Mouse (Mus musculus): ENCODE measurements at regions not wholly inside any gene's neighbourhood (a gene's known extent, or its start where the extent isn't known, plus 50 kb on each side); places are given as distances from the start of the nearest gene placed in this dataset.

- DNase-seq: no peak
These were observed 495.3 kb upstream of the 4930452B06Rik start for GRCm38 (mm10) chr14:9161336-9161735.

GRCm38 (mm10) chr14:9157941-9158340, 491.9 kb upstream of the 4930452B06Rik start:
- no peak for DNase-seq

- no peak for DNase-seq
These were observed 484.8 kb upstream of the 4930452B06Rik start for GRCm38 (mm10) chr14:9150841-9151240.

GRCm38 (mm10) chr14:9146595-9147219, 480.7 kb upstream of the 4930452B06Rik start:
- DNase-seq: no peak

GRCm38 (mm10) chr14:9105708-9106107, 439.7 kb upstream of the 4930452B06Rik start:
- DNase-seq: no peak

GRCm38 (mm10) chr14:9089625-9090326, 423.7 kb upstream of the 4930452B06Rik start:
- DNase-seq: peak in 1 of 2 experiments; percentile 19

- no peak for DNase-seq
These were observed 421.1 kb upstream of the 4930452B06Rik start for GRCm38 (mm10) chr14:9087103-9087502.

GRCm38 (mm10) chr14:9079632-9080031, 413.6 kb upstream of the 4930452B06Rik start:
- DNase-seq: no peak

- DNase-seq: no peak
These were observed 413.0 kb upstream of the 4930452B06Rik start for GRCm38 (mm10) chr14:9079014-9079413.

GRCm38 (mm10) chr14:9071176-9071575, 405.1 kb upstream of the 4930452B06Rik start:
- no peak for DNase-seq

- DNase-seq: no peak
These were observed 394.0 kb upstream of the 4930452B06Rik start for GRCm38 (mm10) chr14:9060058-9060457.

- DNase-seq: no peak
These were observed 362.8 kb upstream of the 4930452B06Rik start for GRCm38 (mm10) chr14:9028811-9029210.

- DNase-seq: no peak
These were observed 349.8 kb upstream of the 4930452B06Rik start for GRCm38 (mm10) chr14:9015826-9016225.

- DNase-seq: no peak
These were observed 337.0 kb upstream of the 4930452B06Rik start for GRCm38 (mm10) chr14:9003034-9003433.

- DNase-seq: no peak
These were observed 334.5 kb upstream of the 4930452B06Rik start for GRCm38 (mm10) chr14:9000408-9001092.

GRCm38 (mm10) chr14:8999815-9000214, 333.8 kb upstream of the 4930452B06Rik start:
- DNase-seq: no peak

GRCm38 (mm10) chr14:8993421-8993820, 327.4 kb upstream of the 4930452B06Rik start:
- DNase-seq: no peak

- DNase-seq: no peak
These were observed 319.2 kb upstream of the 4930452B06Rik start for GRCm38 (mm10) chr14:8985086-8985793.

- no peak for DNase-seq
These were observed 295.5 kb upstream of the 4930452B06Rik start for GRCm38 (mm10) chr14:8961554-8961953.

- no peak for DNase-seq
These were observed 286.9 kb upstream of the 4930452B06Rik start for GRCm38 (mm10) chr14:8952853-8953397.

GRCm38 (mm10) chr14:8948751-8949150, 282.7 kb upstream of the 4930452B06Rik start:
- no peak for DNase-seq

- DNase-seq: no peak
These were observed 281.0 kb upstream of the 4930452B06Rik start for GRCm38 (mm10) chr14:8946851-8947625.

Data from kidney, postnatal 25 days (tissue).